Mouse (Mus musculus) kidney, postnatal 10 days (tissue): ENCODE measurements around the gene Pfkm.

Experiments used
- DNase-seq: peaks from one replicate; pipeline ENCODE4 v3.0.0; 2021; ENCODE audit warnings: mixed read lengths

The Pfkm gene

GRCm38 (mm10) chr15:98102401-98102800, 10.0 kb downstream of the Pfkm start:
- no peak for DNase-seq

DNA sequence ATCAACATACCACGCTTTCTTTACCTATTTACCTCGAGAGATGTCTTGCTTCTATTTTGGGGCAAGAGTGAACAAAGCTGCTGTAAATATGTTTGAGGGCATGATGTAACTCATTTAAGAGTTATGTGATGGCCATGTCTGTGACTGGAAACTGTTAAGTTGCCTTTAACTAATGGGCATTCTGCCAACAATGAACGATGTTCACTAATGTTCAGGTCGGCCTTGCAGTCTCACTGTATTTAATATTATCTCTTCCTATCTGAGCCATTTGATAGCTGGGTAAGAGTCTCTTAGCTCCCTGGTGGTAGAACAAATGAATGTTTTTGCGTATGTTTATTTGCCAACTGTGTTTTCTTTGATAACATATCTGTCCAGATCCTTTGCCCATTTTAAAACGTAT, 14.1 kb downstream of the Pfkm start:
- no peak for DNase-seq

GRCm38 (mm10) chr15:98107230-98107629, 14.8 kb downstream of the Pfkm start:
- DNase-seq: no peak

DNA sequence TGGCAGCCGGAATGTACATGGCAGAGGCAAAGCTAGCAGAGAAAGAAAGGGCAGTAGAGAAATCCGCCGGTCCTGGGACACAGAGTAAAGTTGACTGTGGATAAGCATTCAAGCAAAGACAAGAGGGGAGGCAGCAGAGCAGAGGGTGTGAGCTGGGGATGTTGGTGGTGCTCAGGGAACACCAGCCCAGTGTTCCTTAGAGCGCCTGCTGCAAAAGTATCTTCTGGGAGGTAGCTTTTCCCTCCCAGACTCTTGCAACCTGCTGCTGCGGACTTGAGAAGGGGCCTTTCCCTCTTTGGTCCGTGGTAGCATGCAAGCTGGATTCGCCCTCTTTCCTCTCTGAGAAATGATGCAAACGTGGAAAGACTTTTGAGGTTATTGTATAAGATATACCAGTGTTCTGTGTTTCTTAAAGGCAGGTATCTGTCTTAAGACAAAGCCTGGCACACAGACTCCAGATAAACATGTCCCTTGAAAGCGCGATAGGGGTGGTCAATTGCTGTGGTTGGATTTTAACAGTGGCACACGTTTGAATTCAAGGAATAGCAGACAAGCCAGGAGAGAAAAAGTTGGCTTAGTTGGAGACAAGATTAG, 15.4 kb downstream of the Pfkm start:
- DNase-seq: no peak

GRCm38 (mm10) chr15:98108297-98109152, 16.1 kb downstream of the Pfkm start:
- DNase-seq: peak; percentile 89

DNA sequence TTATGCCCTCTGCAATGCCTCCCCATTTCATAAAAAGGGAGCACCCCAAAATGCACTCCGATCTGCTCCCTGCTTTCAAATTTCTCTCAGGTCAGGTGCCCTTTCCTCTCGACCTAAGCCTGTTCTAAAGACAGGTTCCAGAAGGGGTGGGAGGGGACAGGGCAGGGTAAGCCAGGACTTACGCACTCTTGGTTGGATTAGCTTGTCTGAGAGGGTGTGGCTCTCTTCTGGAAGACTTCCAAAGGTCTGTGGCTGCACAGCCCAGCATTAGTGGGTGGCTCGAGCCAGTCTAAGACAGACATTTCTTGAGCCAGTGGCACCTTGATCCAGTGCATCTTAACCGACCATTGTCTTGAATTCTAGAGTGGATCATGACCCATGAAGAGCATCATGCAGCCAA, 19.4 kb downstream of the Pfkm start:
- peak; percentile 28 for DNase-seq

DNA sequence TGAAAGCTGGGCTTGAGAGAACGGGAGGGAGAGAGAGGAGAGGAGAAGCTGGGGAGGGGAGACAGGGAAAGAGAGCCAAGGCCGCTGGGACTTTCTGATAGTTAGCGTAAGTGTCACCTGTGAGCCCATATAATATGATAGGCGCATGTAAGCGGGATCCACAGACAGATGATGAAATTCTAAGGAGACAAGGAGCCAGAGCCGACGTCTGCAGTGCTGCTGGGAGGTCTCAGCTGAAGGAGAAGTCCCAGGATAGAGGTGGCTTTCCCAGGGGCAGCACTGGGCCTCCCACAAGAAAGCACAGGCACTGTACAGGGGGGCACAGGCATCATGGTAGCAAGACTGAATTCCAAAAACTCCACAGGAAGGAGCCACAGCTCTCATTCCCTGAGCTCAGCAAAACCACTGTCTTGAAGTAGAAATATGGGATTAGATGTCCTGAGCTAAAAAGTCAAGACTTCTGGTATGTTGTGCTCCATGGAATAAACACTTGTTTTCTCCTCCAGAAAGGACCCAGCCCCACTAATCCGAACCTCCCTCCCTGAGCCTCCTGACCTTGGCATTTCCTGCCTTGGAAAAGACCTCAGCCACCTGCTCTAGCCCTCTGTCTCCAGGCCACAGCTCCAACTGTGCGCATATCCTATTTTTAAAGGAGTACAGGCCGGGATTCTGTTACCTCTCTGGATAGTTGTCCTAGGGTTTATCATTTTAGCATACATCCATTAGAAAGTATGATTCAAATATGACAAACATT, 21.9 kb downstream of the Pfkm start:
- DNase-seq: no peak

GRCm38 (mm10) chr15:98114852-98115778, 22.7 kb downstream of the Pfkm start:
- no peak for DNase-seq

DNA sequence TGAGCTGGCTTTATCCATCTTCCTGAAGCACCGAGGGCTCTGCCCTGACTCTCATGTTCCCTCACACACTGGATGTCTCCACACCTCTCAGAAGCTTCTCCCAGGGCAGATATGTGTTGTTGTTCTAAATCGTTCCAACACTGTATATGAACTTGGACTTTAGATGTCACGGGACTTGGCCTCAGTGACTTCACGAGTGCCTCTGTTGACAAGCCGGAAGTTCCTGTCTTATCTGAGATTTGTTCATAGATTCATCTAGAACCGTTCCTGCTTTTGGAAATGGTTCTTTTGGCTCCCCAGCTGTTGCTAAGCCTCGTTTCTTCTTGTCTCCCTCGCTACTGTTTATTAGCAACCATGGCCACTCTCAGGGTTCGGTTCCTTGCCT, 23.4 kb downstream of the Pfkm start:
- no peak for DNase-seq

DNA sequence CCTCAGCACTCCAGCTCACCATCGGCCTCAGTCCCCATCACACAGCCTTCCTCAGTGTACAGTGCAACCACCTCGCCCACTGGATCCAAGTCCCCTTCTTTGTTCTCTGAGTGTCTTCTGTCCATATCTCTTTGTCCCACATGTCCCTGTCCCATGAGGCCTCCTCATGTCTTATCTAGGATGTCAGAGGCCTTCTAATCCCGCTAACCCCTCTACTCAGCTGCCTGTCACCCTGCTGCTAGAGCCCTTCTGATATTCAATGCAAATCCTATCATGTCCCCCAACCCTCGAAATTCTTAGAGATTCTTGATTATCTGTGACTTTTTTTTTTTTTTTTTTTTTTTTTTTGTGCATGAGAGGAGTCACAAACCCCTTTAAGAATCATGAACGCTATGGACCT, 23.9 kb downstream of the Pfkm start:
- DNase-seq: no peak

DNA sequence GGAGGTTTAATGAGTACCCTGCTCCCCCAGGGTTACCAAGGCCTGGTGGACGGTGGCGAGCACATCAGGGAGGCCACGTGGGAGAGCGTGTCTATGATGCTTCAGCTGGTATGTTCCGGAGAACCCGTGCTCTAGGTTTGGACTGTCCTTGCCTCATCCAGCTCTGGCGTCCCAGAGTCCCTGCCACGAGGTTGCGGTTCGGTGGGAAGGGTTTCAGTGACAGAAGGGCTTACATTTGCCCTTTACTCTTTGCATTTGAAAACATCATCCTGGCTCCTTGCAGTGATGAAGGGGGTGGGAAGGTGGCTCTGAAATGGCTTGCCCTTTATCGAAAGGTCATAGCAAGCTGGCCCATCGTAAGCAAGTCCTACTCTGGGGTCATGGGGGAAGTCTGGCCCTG, 27.0 kb downstream of the Pfkm start:
- no peak for DNase-seq

- DNase-seq: no peak
Observed at GRCm38 (mm10) chr15:98120831-98121230, 28.4 kb downstream of the Pfkm start.

- no peak for DNase-seq
Observed at GRCm38 (mm10) chr15:98131001-98131400, 38.6 kb downstream of the Pfkm start.

GRCm38 (mm10) chr15:98131451-98131850, 39.1 kb downstream of the Pfkm start:
- no peak for DNase-seq

DNA sequence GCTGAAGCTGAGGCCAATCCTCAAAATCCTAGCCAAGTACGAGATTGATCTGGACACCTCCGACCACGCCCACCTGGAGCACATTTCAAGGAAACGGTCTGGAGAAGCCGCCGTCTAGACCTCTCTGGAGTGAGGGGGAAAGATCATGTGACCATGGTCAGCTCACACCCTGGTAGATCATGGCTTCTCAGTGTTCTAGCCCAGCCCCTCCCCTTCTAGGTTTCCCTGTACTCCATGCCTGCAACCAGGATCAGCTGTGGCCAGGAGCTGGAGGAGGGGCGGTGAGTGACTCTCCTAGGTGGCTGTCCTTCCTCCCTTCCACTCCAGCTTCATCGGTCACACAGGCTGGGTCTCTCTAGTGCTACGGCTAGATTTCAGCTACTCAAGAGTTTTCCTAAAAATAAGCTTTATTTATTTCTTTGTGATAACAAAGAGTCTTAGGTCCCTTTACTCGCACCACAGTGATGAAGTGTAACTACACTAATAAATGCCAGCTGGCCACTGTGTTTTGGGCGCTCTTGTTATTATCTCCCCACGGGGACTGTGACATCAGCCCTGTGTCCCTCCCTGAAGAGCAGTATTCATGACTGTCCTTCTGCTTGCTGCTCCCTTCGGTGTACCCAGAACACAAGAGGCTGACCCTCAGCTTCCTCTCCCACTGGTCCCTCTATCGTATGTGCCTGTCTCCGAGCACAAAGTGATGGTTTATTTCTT, 39.7 kb downstream of the Pfkm start:
- no peak for DNase-seq

- no peak for DNase-seq
Observed at GRCm38 (mm10) chr15:98133471-98133870, 41.1 kb downstream of the Pfkm start.

GRCm38 (mm10) chr15:98134034-98134433, 41.6 kb downstream of the Pfkm start:
- DNase-seq: no peak

- DNase-seq: no peak
Observed at GRCm38 (mm10) chr15:98134666-98135065, 42.3 kb downstream of the Pfkm start.

- no peak for DNase-seq
Observed at GRCm38 (mm10) chr15:98135671-98136070, 43.3 kb downstream of the Pfkm start.

DNA sequence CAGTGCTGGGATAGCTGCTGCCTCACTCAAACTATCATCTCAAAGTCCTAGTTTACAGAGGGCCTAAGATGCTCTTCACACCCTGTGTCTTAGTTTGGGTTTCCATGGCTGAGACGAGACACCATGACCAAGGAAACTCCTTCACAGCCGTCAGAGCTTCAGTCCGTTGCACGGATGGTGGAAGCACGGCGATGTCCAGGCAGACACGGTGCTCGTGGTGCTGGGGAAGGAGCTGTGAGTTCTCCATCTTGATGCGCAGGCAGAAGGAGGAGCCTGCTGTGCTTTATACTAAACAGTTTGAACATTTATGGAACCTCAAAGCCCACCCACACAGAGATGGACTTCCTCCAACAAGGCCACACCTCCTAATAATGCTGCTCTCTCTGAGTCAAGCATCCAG, 44.5 kb downstream of the Pfkm start:
- DNase-seq: no peak

DNA sequence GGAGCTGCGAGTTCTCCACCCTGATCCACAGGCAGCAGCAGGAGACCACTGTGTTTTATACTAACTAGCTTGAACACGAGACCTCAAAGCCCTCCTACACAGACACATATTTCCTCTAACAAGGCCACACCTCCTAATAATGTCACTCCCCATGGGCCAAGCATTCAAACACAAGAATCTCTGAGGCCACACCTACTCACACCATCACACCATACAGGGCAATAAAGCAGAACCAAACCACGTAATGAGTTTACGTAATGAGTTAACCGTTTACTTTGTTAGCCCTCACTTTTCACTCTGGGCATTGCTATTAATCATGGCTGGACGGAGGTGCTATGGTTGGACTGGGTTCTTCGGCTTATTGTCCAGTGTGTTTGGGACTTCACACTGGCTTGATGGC, 47.4 kb downstream of the Pfkm start:
- DNase-seq: no peak

- no peak for DNase-seq
Observed at GRCm38 (mm10) chr15:98140809-98141208, 48.4 kb downstream of the Pfkm start.
